Mouse (Mus musculus): Measurements from ENCODE around the gene Pcnx.
A peak's percentile ranks its signal among the peaks of the same experiment; 100 is the strongest.

Pcnx gene

DNA sequence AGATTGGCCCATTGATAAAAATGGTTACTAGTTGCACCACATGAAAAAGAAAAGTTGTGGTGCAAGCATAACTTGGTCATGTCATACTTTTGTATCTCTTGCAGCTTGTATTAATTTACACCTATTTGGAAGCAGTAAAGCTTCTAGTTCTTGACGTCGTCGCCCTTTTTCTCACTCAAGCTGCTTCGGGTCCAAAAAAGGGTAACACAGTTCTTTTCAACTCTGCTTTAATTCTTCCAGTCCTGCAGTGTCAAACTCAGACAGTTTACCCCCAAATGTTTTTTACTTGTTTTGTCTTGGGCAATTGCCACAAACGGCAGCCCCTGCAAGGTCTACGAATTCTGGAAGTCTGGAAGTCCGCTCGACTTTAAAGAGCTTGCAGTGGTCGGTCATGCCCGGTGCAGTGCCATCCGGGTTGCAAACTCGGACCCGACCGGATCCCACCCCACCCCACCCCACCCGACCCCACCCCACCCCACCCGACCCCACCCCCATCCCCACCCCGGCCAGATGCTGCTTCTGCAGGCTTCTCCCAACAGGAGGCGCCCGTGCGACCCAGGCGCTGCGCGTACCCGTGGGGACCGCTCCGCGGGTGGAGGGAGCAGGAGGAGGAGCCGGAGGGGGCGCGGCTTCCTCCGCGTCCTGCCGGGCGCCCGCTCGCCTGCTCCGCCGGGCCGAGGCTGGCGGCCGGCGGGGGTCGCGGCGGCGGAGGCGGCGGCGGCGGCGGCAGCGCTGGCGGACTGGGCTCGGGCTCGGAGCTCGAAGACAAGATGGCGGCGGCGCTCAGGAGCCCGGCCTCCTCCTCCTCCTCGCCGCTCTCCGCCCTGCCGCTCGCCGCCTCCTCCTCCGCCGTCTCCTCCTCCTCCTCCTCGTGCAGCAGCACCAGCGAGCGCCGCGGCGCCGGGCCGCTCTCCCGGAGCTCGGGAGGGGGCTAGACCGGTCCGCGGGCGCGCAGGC, at the start of gene Pcnx:
Gene Pcnx (plus strand): TSS at position 673 of the 957 bp plus-strand sequence.
- peak; percentile 79 for DNase-seq (ENCODE audit: low read depth, low spot score)

DNA sequence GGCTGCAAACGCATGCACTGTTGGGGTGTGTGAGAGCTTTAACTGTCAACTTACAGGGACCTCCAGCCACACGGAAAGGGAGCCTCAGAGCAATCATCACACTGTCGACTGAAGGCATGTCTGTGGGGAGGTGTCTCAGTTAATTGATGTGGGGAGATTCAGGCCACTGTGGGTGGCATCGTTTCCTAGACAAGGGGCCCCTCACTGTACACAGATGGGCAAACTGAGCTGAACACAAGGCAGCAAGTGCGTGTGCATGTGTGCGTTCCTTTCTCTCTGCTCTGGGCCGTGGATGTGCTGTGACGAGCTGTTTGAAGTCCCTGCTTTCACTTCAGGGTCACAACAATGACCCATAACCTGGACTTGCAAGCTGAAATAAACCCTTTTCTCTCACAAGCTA, 49.4 kb upstream of the Pcnx start:
- DNase-seq (ENCODE audit: low read depth, low spot score), result no peak

DNA sequence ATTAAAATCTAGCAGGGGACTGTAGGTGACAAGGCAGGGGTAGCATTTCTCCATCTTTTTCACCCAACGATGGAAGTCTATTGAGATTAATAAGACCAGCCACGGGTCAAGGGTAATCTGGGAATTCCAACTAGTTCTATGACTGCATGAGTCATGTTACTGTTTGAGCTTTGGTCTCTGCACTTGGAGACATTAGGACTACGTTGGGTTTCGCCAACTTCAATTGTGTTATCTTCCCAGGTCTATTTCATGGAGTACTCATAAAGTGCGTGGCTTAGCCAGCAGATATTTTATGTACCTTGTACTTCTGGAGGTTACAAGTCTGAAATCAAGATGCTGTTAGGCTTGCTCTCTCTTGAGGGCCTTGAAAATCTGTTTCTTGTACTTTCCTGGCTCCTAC, 45.1 kb upstream of the Pcnx start:
- DNase-seq (ENCODE audit: low read depth, low spot score), result no peak

DNA sequence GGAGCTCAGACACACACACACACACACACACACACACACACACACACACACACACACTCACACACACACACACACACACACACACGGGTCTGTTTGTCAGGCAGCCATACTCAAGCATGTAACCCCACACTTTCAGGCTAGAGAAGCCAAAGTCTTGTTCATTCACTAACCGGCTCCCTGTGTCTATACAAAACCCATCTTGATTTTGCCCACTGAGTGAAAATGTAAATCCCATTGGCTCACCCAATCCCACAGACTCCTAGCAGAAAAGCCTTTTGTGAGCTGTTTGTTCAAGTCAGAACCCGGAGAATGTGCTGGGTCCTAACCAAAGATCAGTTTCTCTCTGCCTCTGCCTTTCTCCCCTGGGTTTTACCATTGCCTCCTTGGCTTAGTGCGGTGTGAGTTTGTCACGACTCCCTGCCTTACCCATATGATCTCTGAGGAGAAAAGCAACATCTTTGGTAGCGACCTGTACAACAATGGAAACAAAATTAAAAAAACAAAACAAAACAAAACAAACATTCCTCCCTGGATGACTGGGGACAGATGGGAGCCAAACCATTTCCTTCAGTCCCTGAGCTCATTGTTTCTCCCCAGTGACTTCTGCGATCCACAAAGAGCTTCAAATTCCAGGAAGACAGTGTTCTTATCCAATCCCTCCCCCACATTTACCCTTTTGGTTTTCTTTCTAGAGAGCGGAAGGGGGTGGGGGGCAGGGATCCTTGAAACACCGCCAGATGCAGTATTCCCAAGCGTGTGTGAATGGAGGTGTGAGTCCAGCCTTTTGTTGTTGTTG, 43.3 kb upstream of the Pcnx start:
- peak; percentile 99 for DNase-seq (ENCODE audit: low read depth, low spot score)

DNA sequence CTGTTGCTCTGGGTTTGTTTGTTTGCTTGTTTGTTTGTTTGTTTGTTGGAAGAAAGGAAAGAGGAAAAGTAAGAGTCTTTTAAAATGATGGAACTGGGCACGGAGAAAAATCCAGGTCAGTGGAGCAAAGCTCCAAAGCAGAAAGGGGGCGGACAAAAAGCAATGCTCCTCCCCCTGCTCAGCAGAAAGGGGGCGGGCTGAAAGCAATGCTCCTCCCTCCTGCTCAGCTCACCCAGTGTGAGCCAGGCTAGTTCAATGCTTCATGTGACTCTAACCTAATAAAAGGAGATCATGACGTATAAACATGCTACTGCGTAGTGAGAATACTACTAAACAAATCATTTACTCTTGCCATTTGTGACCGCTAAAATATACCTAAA, 42.7 kb upstream of the Pcnx start:
- peak; percentile 92 for DNase-seq (ENCODE audit: low read depth, low spot score)

DNA sequence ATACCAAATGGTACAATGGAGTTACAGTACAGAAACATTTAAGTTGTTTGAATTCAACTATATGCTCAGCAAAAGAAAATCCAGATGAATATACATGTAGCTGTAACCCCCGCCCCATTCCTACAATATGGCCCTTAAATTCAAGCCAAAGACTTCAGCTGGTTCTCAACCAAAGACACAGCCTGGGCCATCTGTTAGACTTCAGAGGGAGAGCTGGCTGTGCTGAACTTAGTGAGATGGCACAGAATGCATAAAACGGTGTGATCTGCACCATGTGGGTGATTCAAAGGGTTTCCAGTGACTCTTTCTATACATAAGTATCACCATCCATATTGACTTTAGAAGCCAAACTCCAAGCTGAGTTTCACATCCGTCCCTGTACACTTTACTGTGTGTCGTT, 39.1 kb upstream of the Pcnx start:
- no peak for DNase-seq (ENCODE audit: low read depth, low spot score)

DNA sequence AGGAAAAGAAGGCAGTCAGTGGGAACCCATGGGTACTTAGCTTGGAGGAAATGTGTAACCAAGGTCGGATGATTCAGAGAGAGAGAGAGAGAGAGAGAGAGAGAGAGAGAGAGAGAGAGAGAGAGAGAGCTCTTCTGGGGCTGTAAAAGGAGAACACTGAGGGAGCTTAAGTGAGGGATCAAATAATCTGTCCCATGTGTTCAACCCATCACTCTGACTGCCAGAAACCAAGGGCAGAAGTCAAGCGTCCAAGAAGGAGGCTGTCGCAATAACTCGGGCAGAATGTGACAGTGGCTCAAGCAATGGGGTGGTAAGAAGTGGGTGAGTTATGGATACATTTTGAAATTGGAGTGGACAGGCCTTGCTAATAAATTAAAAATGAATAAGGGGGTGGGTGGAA, 37.6 kb upstream of the Pcnx start:
- no peak for DNase-seq (ENCODE audit: low read depth, low spot score)

DNA sequence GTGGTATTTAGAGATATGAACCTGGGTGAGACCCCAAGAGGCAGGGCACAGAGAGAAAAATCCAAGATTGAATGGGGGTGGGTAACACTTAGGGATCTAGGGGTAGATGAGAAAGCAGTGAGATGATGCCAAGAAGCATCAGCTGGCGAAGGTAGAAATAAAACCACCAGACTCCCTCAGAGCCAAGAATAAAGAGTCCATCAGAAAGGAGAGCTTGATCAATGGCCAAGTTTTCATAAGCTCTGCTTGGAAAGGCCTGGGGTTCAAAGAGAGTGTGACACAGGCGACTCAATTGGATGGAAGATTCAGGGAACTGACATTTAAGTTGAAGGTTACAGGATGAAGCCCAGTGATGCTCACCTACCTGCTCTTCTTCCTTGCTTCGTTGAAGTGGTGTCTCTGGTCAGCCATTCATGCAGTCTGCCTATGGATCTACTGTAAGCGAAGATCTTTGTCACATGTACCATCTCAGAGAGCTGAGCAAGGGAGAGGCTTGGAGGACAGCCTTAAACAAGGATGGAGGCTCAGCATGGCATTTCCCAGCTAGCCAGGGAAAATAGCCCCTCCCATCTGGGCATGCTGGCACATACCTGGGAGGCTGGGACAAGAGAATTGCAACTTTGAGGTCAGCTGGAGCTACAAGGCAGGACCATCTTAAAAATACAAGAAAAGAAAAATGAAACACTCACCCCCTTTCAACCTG, 36.9 kb upstream of the Pcnx start:
- DNase-seq (ENCODE audit: low read depth, low spot score), result no peak

DNA sequence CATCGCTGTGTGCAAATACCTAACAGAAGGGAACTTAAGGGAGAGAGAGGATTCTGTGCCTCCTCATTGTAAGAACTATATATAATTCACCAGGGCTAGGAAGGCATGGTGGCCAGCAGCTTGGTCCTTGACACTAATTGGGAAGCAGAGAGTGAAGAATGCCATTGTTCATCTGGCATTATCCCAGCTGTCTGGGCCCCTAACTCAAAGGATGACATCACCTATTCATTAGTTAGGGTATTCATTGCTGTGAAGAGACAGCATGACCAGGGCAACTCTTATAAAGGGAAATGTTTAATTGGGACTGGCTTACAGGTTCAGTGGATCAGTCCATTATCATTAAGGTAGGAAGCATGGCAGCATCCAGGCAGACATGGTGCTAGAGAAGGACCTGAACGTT, 31.5 kb upstream of the Pcnx start:
- DNase-seq (ENCODE audit: low read depth, low spot score), result no peak

DNA sequence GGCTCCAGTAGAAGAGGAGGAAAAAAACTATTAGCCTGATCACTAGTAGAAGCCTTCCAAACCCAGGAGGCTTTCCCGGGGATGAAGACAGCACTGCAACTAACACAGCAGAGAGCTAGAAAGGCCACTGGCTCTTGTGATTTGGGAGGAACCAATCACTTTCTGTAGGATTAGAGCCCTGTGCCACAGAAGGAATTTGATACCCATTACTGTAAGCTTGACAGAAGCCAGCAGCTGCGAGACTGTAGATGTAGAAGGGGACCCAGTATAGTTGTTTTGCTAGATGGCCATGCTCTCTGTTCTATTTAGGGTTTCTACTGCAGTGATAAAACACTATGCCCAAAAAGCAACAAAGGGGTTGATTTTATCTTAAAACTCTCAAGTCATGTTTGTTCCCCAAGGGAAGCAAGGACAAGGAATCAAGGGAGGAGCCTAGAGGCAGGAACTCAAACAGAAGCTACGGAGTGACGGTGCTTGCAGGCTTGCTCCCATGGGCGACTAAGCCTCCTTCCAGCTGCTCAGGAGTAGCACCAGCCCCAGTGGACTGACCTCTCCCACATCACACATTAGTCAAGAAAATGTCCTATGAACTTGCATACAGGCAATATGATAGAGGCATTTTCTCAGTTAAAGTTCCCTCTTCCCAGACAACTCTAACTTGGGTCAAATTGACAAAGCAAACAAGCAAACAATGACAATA, 27.6 kb upstream of the Pcnx start:
- DNase-seq (ENCODE audit: low read depth, low spot score), result no peak

DNA sequence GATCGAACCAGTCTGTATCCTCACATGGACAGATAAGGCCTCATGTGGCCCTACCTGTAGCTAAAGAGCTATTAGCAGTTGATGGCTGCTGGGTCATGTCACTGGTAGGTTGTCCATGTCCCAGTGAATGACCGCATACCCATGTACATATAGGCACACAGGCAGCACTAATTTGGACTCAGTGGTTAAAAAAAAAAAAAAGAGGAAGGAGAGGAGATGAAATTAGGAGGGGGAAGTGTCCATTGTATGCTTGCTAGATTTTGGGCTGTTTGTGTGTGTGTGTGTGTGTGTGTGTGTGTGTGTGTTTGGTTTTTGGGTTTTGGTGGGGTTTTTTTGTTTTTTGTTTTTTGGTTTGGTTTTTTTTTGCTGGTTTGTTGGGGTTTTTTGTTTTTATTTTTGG, 26.7 kb upstream of the Pcnx start:
- DNase-seq (ENCODE audit: low read depth, low spot score), result no peak

DNA sequence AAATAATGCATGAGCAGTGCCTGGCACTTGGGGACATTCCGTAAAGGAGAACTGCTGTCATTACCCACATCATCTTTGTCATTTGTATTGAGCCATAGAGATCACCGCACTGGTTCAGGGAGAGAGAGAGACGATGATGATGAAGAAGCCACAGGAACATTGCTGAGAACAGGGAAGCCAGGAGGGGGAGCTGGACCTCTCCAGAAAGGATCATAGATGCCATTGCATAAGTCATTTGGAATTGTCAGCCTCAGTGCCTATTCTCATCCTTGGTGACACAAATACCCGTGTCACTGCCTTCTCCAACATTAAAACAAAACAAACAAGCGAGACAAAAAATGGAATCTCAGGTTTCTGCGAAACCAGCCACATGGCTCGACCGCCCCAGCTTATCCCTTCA, 23.7 kb upstream of the Pcnx start:
- DNase-seq (ENCODE audit: low read depth, low spot score), result no peak

DNA sequence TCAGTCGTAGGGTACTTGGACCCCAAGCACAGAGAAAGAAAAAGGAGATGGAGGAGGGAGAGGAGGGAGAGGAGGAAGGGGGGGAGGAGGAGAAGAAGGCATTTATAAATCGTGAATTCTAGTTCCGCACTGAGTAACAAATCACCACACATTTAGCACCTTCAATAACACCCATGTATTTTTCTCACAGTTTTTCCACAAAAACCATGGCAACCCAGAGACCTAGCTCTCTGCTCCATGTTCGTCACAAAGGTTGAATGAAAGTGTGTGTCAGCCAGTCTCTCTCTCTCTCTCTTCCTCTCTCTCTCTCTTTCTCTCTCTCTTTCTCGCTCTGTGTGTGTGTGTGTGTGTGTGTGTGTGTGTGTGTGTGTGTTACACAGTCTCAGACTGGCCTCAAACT, 22.4 kb upstream of the Pcnx start:
- DNase-seq (ENCODE audit: low read depth, low spot score), result no peak

DNA sequence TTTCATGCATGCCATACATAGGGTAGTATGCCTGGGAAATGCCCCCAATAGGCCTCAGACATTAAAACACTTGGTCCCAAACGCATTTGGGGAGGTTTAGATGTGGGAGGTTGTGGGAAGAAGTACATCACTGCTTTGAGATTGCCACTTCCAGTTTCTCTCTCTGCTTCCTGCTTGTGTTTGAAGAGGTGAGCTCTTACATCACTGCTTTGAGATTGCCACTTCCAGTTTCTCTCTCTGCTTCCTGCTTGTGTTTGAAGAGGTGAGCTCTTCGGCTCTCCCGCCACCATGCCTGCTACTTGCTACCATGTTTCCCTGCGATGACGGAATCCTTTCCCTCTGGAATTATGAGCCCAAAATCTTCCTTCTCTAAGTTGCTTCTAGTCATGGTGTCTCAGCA, 20.2 kb upstream of the Pcnx start:
- no peak for DNase-seq (ENCODE audit: low read depth, low spot score)

DNA sequence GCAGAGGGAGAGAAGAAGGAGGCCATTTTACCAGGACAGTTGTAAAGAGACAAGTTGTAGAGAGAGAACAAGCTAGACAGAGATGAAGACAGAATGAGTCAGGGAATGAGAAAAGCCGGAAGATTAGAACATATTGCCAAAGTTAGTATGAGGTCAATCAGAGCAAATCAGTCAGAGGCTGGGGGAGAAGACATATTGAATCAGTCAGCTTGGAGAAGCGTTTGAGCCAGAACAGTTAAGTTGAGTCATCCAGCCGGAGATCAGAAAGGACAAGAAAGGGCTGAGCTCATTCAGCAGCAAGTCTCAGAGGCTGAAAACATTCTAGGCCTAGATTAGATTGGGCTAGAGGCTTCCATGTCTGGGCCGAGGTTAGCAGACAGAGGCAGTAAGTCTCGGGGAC, 18.8 kb upstream of the Pcnx start:
- no peak for DNase-seq (ENCODE audit: low read depth, low spot score)

DNA sequence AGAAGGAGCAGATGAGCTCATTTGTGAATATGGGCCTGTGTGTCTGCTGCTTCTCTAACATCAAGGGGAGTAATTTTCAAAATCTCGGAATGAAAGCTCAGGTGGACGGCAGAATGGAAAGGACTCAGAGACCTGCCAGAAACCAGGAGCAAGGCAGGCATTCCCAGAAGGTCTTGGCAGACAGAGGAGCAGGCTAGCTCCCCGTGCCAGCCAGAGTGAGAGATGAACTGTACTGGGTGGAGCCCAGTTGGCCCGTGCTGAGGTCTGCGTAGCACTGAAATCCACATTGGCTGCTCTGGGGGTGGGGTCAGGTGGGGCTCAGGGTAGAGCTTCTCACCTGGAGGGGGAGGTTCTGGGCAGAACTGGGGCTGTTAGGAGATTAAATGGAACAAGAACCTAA, 16.3 kb upstream of the Pcnx start:
- DNase-seq (ENCODE audit: low read depth, low spot score), result no peak

DNA sequence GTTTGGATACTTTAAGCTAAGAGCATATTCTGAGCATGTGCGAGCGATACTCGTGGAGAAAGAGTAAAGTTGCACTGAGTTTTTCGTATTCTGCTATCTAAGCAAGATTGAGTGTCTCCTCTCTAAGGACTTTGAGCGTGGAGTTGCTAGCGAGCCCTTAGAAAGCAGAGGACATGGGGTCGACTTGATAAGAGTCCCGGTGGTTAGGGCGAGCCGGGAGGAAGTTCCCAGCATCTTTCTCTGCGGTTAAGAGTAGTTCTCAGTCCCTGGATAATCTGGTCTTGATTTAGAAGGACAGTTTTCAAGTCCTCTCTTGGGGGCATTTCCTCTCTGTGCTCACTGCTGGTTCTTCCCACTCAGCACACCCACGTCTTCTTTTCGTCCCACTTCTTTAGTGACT, 15.3 kb upstream of the Pcnx start:
- DNase-seq (ENCODE audit: low read depth, low spot score), result no peak

DNA sequence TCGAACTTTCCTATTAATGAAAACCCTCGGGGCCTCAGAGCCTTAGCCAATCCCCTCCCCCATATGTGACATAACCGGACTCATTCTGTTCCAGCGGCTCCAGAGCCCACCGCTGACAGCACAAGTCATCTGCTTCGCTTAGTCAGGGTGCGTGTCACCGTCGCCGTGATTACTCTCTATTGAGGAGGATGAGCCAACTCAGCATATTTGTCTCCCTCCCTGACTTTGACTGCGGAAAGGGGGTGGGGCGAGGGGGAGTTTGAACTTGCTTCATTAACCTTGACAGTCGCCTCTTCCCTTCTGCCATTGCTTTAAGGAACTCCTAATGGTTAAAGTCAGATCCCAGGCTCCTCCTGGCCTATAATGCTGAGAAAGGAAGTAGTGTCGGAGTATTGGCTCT, 14.8 kb upstream of the Pcnx start:
- DNase-seq (ENCODE audit: low read depth, low spot score), result peak; percentile 33

DNA sequence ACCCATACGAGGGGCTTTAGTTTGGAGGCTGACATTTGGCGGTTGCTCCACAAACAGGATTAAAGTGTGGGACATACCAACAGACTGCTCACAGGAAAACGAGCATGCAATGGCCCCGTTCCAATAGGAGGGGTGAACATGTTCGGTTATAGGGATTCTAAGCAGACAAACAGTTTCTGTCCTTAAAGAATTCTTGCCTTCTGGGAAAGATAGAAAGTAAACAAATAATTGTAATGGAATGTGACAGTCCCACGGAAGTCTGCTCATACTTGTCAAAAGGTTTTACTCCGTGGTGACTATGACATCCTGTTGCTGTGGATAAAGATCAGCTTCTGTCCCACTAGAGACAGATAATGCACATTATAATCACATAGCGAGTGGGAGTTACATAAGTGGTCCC, 10.2 kb upstream of the Pcnx start:
- DNase-seq (ENCODE audit: low read depth, low spot score), result no peak

DNA sequence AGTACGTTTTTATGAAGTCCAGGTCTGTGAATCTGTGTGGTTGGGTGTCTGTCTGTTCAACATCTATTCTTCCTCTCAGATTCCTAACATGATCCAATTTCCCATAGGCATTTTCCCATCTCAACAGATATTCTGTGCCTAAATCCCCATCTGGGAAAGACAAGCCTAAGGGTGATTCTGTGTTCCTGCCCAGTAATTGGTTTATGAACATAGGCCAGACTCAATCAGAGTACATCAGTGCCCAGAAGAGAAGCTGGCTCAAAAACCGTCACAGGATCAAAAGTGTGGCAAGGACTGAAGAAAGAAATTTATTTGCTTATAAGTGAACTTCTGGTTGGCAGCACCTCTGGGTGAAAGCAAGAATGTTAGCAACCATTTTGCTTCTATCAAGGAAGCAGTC, 7.3 kb upstream of the Pcnx start:
- no peak for DNase-seq (ENCODE audit: low read depth, low spot score)

DNA sequence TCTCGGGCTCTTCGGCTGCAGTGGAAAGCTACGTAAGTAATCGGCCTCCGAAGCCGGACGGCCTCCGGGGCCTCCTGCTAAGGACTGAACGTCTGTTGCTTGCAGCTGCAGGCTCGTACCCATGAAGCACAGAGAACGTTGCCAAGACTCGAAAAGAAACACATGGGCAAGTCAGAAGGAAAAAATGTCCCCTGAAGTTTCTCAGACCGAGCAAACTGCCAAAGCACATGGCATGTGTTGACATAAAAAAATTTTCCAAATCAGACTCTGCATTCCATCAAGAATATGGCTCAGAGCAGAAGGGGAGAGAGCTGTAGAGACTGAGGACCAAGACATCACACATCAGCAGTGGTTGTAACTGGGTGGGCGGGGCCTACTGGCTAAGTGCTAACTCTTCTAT, 6.8 kb upstream of the Pcnx start:
- DNase-seq (ENCODE audit: low read depth, low spot score), result no peak

DNA sequence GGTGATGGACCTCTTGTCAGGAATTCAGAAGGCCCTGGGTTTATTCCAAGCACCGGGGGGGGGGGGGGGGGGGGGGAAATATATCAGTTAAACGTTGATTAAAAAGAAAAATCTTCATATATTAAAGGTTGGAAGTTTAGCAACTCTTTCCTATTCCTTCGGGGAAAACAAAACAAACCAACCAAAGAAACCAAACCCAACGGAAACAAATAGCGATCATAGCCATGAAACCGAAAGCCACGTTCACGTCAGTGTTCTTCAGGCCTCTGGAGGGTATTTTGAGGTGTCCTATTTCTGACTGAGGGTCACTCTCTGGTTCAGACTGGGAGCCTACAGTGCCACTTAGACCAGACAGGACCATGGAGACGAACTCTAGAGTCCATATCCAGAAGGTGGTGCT, 6.3 kb upstream of the Pcnx start:
- no peak for DNase-seq (ENCODE audit: low read depth, low spot score)

Measured in R1 (cell line).